Mouse (Mus musculus): ENCODE data around the gene Abt1. TPM values are rescaled to one million over a fixed set of nuclear protein-coding genes. Genes with fewer than 3 reads are reported as not detected.

The Abt1 gene
- 1 to 10 TPM; 3.6 to 3.9 TPM for total RNA-seq (2021)
- long read RNA-seq, experiment 1, full-length matches to known transcripts, result 10 of 10 reads
- long read RNA-seq, experiment 1, partial matches to known transcripts, result 0 of 10 reads
- long read RNA-seq, experiment 1, other reads (novel, unspliced or antisense), result 0 of 10 reads
- long read RNA-seq, experiment 2, full-length matches to known transcripts, result 19 of 19 reads
- long read RNA-seq, experiment 2, partial matches to known transcripts, result 0 of 19 reads
- long read RNA-seq, experiment 2, other reads (novel, unspliced or antisense), result 0 of 19 reads

- H3K27ac ChIP-seq, result peak within 1 kb of the TSS; percentile 92
- intact Hi-C loops (cut with DNase I), result loop anchor here (1.0 to 5.0 kb wide), 2 partner anchors 175 to 259 kb away; partner anchors contain the start of genes Hist1h2ac and Hist1h2bc
- peak; percentile 95 for DNase-seq
- H3K4me3 ChIP-seq, result peak within 1 kb of the TSS; percentile 80
- TF ChIP-seq CTCF (IDR thresholded peaks at IDR 0.05), result no peak
Observed at GRCm38 (mm10) chr13:23423286-23424051, at the start of gene Abt1. TSS of gene Abt1 (minus strand) at chr13:23423866.

- H3K27ac ChIP-seq, result no peak overlapping the region
- H3K4me3 ChIP-seq, result no peak overlapping the region
- DNase-seq, result peak; percentile 47
- intact Hi-C loops (cut with DNase I), result no loop called here
- TF ChIP-seq CTCF (IDR thresholded peaks at IDR 0.05), result no peak
Observed at GRCm38 (mm10) chr13:23466911-23467310, 43.2 kb upstream of the Abt1 start.

- intact Hi-C loops (cut with DNase I), result no loop called here
- no peak for TF ChIP-seq CTCF (IDR thresholded peaks at IDR 0.05)
- Histone ChIP-seq H3K4me3 (no peak overlapping the region), H3K27ac (no peak overlapping the region)
- DNase-seq, result no peak
Observed at GRCm38 (mm10) chr13:23466306-23466705, 42.6 kb upstream of the Abt1 start.

- TF ChIP-seq CTCF (IDR thresholded peaks at IDR 0.05), result no peak; the same call in 1 of the 2 replicates
- H3K4me3 ChIP-seq, result peak within 1 kb of the TSS; percentile 76
- intact Hi-C loops (cut with DNase I), result no loop called here
- H3K27ac ChIP-seq, result no peak within 1 kb of the TSS
- no peak for DNase-seq
Observed at GRCm38 (mm10) chr13:23465600-23466109, 42.0 kb upstream of the Abt1 start, which contains the start of gene Btn1a1. TSS of gene Btn1a1 (minus strand) at chr13:23465901.

GRCm38 (mm10) chr13:23464841-23465366 is 41.2 kb upstream of the Abt1 start:
- no peak overlapping the region for H3K27ac ChIP-seq
- TF ChIP-seq CTCF (IDR thresholded peaks at IDR 0.05), result no peak
- DNase-seq, result no peak
- intact Hi-C loops (cut with DNase I), result no loop called here
- peak overlapping the region; percentile 76 for H3K4me3 ChIP-seq

GRCm38 (mm10) chr13:23464224-23464637 is 40.6 kb upstream of the Abt1 start:
- H3K4me3 ChIP-seq, result peak overlapping the region; percentile 76
- no peak overlapping the region for H3K27ac ChIP-seq
- TF ChIP-seq CTCF (IDR thresholded peaks at IDR 0.05), result no peak
- intact Hi-C loops (cut with DNase I), result no loop called here
- peak; percentile 29 for DNase-seq

GRCm38 (mm10) chr13:23463381-23464223 is 39.9 kb upstream of the Abt1 start:
- no peak for TF ChIP-seq CTCF (IDR thresholded peaks at IDR 0.05)

GRCm38 (mm10) chr13:23462669-23463068 is 39.0 kb upstream of the Abt1 start:
- intact Hi-C loops (cut with DNase I), result no loop called here
- DNase-seq, result no peak
- TF ChIP-seq CTCF (IDR thresholded peaks at IDR 0.05), result no peak
- Histone ChIP-seq H3K4me3 (no peak overlapping the region), H3K27ac (no peak overlapping the region)

More at GRCm38 (mm10) chr13:23463381-23464223, 39.9 kb upstream of the Abt1 start:
- intact Hi-C loops (cut with DNase I), result no loop called here
- Histone ChIP-seq H3K27ac (no peak overlapping the region), H3K4me3 (peak overlapping the region; percentile 76)
- peak; percentile 70 for DNase-seq

GRCm38 (mm10) chr13:23462063-23462462 is 38.4 kb upstream of the Abt1 start:
- DNase-seq, result no peak
- Histone ChIP-seq H3K27ac (no peak overlapping the region), H3K4me3 (no peak overlapping the region)
- intact Hi-C loops (cut with DNase I), result no loop called here
- TF ChIP-seq CTCF (IDR thresholded peaks at IDR 0.05), result no peak

GRCm38 (mm10) chr13:23459264-23459846 is 35.7 kb upstream of the Abt1 start:
- DNase-seq, result no peak
- intact Hi-C loops (cut with DNase I), result no loop called here
- TF ChIP-seq CTCF (IDR thresholded peaks at IDR 0.05), result no peak
- Histone ChIP-seq H3K4me3 (no peak overlapping the region), H3K27ac (no peak overlapping the region)

- TF ChIP-seq CTCF (IDR thresholded peaks at IDR 0.05), result no peak
- intact Hi-C loops (cut with DNase I), result no loop called here
- H3K4me3 ChIP-seq, result peak overlapping the region; percentile 73
- no peak for DNase-seq
- peak overlapping the region; percentile 87 for H3K27ac ChIP-seq
Observed at GRCm38 (mm10) chr13:23453926-23454325, 30.3 kb upstream of the Abt1 start.

Measured in gastrocnemius, adult 2 months (tissue).